Mouse (Mus musculus) heart, embryonic 11.5 days (tissue): ENCODE results near the gene Lypd6b. TPM values are rescaled to one million over a fixed set of nuclear protein-coding genes. Genes with fewer than 3 reads are reported as not detected.

Experiments used
- ATAC-seq: fragments of 200-750 bp; cut with Nextera tagmentation; replicated peaks from 2 replicates; pipeline ENCODE4 v1.8.0; 2017; ENCODE audit warnings: moderate library complexity; ENCODE audit not compliant: insufficient number of reproducible peaks, low FRiP score, low TSS enrichment
- H3K27ac ChIP-seq: fragments of 300-500 bp; sonication (generic); 2 replicates; pipeline ENCODE4 v1.5.1; 2014; ENCODE audit warnings: mild to moderate bottlenecking, low read depth, low read length
- H3K27me3 ChIP-seq: fragments of 300-500 bp; sonication (generic); 2 replicates; pipeline ENCODE4 v1.6.1; 2014; ENCODE audit warnings: mild to moderate bottlenecking, low read length, mixed read lengths; ENCODE audit not compliant: control insufficient read depth, insufficient read depth
- H3K36me3 ChIP-seq: fragments of 300-500 bp; sonication (generic); 2 replicates; pipeline ENCODE4 v1.6.1; 2014; ENCODE audit warnings: mild to moderate bottlenecking, low read length, moderate library complexity, mixed read lengths; ENCODE audit not compliant: control insufficient read depth, insufficient read depth
- H3K4me1 ChIP-seq: fragments of 300-500 bp; sonication (generic); 2 replicates; pipeline ENCODE4 v1.6.1; 2014; ENCODE audit warnings: low read length; ENCODE audit not compliant: control insufficient read depth, insufficient read depth
- H3K4me2 ChIP-seq: fragments of 300-500 bp; sonication (generic); 2 replicates; pipeline ENCODE4 v1.6.1; 2014; ENCODE audit warnings: mild to moderate bottlenecking, moderate library complexity
- H3K4me3 ChIP-seq: fragments of 300-500 bp; sonication (generic); 2 replicates; pipeline ENCODE4 v1.5.1; 2014; ENCODE audit warnings: low read depth, low read length
- H3K9ac ChIP-seq: fragments of 300-500 bp; sonication (generic); 2 replicates; pipeline ENCODE4 v1.6.1; 2014; ENCODE audit warnings: mild to moderate bottlenecking, low read depth, low read length, moderate library complexity
- H3K9me3 ChIP-seq: fragments of 300-500 bp; sonication (generic); replicated peaks from 2 replicates; pipeline ENCODE4 v1.6.1; 2016; ENCODE audit warnings: low read length; ENCODE audit not compliant: control insufficient read depth
- WGBS: fragments of 180-500 bp; shearing (Covaris S2); extraction: QIAGEN DNeasy Blood & Tissue Kit; methylation state at CpG from one replicate; pipeline ENCODE4 v1.1.7; 2014; ENCODE audit not compliant: insufficient replicate concordance; 5-methylcytosine and 5-hydroxymethylcytosine counted together
- polyA plus RNA-seq: library from polyadenylated mRNA; unstranded; fragments of >200 nt; fragmentation: Nextera tagmentation; extraction: Ambion mirVana; gene quantifications from 2 replicates; pipeline ENCODE4 v1.2.1, GENCODE M21; 2014

Lypd6b gene
- polyA plus RNA-seq, 1 experiment from 2014 or later, result 1.3 TPM

DNA sequence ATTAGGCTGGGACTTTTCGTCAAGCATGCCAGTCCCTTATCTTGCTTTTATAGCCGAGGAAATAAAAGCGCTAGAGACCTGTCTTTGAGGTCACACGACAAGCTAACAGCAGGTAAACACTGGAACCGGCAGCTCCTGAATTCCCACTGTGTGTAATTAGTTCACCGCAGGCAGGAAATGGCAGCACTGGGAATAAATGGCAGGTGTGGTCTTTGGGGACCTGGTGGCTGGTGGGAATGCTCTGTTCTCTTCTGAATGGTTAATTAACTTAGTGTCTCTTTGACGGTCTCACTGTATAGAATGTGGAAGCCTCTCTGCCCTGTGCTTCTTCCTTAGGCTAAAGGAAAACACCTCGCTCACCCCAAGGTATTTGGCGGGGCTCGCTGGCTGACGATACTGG, 23.9 kb downstream of the Lypd6b start:
- H3K4me1 ChIP-seq, result peaks cover 3% of the 10 kb centered on the region
- no peak for ATAC-seq
- H3K4me3 ChIP-seq, result no peak overlapping the region
- no peaks in the 10 kb centered on the region for H3K9me3 ChIP-seq
- H3K27ac ChIP-seq, result no peak overlapping the region
- 20% methylated on average over 11 of the region's 11 CpGs for WGBS
- H3K9ac ChIP-seq, result no peak overlapping the region
- H3K4me2 ChIP-seq, result no peak overlapping the region
- no peaks in the 10 kb centered on the region for H3K27me3 ChIP-seq
- no peaks in the 10 kb centered on the region for H3K36me3 ChIP-seq

DNA sequence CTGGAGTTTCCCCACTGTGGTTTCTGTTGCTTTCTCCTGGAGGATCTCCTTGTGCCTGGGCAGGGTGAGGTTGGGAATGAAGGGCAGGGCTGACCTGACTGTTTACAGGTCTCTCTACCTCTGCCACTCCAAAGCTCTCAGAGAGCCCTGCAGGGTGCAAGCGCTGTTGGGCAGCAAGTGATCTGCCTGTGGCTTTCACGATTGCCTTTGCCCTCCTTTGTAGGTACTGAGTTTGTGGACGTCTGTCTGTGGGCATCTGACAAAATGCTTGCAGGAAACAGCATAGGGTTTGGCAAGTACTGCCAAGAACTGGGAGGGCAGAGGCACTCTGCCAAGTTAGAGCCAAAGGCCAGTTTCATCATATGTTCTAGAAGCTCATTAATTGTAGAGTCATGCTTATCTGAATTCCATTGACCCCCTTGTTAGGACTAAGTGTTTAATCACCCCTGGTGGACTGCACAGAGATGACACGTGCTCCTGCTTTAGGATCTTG, 24.4 kb downstream of the Lypd6b start:
- no peaks in the 10 kb centered on the region for H3K36me3 ChIP-seq
- WGBS, result 29% methylated on average over 4 of the region's 4 CpGs
- no peak overlapping the region for H3K9ac ChIP-seq
- no peak for ATAC-seq
- no peaks in the 10 kb centered on the region for H3K4me1 ChIP-seq
- no peak overlapping the region for H3K27ac ChIP-seq
- H3K9me3 ChIP-seq, result no peaks in the 10 kb centered on the region
- H3K27me3 ChIP-seq, result no peaks in the 10 kb centered on the region
- H3K4me2 ChIP-seq, result no peak overlapping the region
- H3K4me3 ChIP-seq, result no peak overlapping the region

DNA sequence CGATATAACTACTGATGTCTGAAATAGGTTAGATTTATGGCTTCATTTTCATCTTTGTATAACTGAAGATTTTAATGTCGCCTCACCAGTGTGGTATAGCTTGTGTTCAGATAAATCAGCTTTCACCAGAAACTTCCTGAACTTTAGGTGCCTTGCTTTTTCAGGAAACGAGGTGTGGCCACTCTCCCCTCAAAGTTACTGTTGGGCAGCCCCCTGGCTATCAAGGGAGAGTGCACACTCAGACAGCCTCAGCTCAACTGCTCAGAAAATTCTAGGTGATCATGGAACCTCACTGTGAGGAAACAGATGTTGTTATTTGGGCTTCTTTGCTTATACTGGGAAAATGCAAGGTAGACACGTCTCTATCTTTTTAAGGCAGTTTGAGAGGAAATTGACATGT, 25.7 kb downstream of the Lypd6b start:
- Histone ChIP-seq H3K27me3 (no peaks in the 10 kb centered on the region), H3K9me3 (no peaks in the 10 kb centered on the region), H3K4me2 (no peak overlapping the region), H3K4me3 (no peak overlapping the region), H3K36me3 (no peaks in the 10 kb centered on the region), H3K4me1 (no peaks in the 10 kb centered on the region), H3K27ac (no peak overlapping the region), H3K9ac (no peak overlapping the region)
- ATAC-seq, result no peak
- WGBS, result 67% methylated on average over 4 of the region's 4 CpGs

DNA sequence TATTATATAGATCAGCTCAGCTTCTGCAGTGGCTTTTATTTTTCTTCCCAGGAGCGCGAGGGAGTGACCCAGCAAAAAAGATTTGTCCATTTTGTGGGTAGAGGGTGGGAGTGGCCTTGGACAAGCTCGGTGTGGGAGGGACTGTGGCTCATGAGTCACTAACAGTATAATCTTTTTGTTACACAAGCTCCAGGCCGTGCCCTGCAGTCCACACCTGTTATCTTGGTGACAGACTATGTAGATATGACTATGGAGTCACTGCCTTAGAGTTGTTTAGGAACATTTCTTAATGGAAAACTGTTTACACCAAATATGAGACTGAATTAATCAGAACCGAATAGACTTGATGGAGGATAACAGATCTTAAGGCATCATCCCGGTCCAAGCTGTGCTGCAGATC, 26.5 kb downstream of the Lypd6b start:
- H3K27me3 ChIP-seq, result no peaks in the 10 kb centered on the region
- H3K36me3 ChIP-seq, result no peaks in the 10 kb centered on the region

DNA sequence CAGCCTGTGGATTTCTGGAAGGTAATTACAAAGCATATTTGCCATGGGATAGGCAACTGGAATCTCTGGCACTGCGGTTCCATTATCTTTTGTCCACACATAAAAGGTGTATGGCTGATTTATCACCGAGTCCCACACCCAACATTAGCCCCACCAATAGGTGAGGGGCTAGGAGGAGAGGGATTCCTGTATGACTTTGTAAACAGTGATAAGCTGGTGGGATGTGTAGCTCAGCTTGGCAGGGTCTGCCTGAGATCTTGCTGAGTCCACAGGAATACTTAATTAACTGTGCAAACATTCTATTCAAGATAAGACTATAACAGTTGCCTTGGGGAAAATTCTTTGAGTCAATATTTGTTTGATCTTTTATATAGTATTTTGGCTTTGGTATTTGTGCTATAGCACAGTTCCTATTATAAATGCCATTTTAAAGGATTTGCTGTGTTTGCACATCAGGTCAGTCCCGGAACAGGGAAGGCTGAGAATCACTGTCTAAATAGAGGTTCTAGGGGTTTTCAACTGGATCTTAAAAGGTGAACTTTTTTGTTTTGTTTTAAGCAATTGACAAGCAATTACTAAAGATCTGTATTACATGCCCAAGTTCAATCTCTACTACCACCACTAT, 28.3 kb downstream of the Lypd6b start:
- no peaks in the 10 kb centered on the region for H3K4me1 ChIP-seq
- no peak overlapping the region for H3K27ac ChIP-seq
- 49% methylated on average over 3 of the region's 3 CpGs for WGBS
- no peak overlapping the region for H3K4me3 ChIP-seq
- no peak overlapping the region for H3K4me2 ChIP-seq
- no peaks in the 10 kb centered on the region for H3K36me3 ChIP-seq
- no peak for ATAC-seq
- H3K9me3 ChIP-seq, result no peaks in the 10 kb centered on the region
- H3K9ac ChIP-seq, result no peak overlapping the region
- H3K27me3 ChIP-seq, result no peaks in the 10 kb centered on the region

More for the DNA sequence above, 26.5 kb downstream of the Lypd6b start:
- Histone ChIP-seq H3K4me2 (no peak overlapping the region), H3K27ac (no peak overlapping the region), H3K4me3 (no peak overlapping the region), H3K9ac (no peak overlapping the region), H3K4me1 (no peaks in the 10 kb centered on the region), H3K9me3 (no peaks in the 10 kb centered on the region)
- 61% methylated on average over 6 of the region's 6 CpGs for WGBS
- no peak for ATAC-seq

DNA sequence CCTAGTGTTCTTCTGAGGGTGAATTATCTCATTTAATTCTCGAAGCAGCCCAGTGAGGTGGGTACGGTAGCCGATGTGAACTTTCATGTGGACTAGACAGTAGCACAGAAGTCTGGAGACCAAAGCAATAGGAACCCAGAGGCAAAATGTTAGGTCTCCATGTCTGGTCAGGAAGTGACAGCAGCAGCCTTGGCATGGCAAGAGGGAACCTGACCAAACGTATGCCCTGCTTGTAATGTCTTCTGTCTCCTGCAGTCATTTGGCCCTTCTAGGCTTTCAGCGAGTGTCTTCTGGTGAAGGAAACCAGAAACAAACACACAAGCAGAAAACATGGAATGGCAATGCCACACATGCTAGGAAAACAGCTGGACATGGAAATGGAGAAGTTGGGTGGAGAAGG, 29.1 kb downstream of the Lypd6b start:
- Histone ChIP-seq H3K9me3 (no peaks in the 10 kb centered on the region), H3K4me3 (no peak overlapping the region), H3K36me3 (no peaks in the 10 kb centered on the region), H3K9ac (no peak overlapping the region), H3K27ac (no peak overlapping the region), H3K4me1 (no peaks in the 10 kb centered on the region), H3K27me3 (no peaks in the 10 kb centered on the region), H3K4me2 (no peak overlapping the region)
- no peak for ATAC-seq
- 86% methylated on average over 5 of the region's 5 CpGs for WGBS

DNA sequence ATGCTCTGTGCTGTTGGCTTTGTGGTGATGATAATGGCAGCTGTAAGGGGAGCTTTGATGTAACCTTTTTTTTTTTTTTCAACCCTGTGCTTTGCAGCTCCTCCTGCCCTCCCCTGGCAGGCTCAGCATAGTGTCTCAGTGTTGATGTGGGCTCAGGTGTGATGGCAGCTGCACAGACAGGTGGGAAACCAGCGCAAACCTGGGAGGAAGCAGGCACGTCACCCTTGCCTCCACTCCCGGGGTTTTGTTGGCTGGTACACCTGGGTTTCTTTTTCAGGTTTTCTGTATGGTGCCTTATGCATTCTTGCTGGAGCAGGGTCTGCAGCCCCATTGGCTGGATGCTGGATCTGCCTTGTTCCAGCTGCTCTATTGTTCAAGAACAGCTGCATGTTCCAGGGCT, 29.7 kb downstream of the Lypd6b start:
- no peak overlapping the region for H3K9ac ChIP-seq
- H3K4me1 ChIP-seq, result no peaks in the 10 kb centered on the region
- no peak overlapping the region for H3K27ac ChIP-seq
- WGBS, result 89% methylated on average over 3 of the region's 3 CpGs
- no peak overlapping the region for H3K4me3 ChIP-seq
- no peak overlapping the region for H3K4me2 ChIP-seq
- H3K27me3 ChIP-seq, result no peaks in the 10 kb centered on the region
- H3K9me3 ChIP-seq, result no peaks in the 10 kb centered on the region
- no peaks in the 10 kb centered on the region for H3K36me3 ChIP-seq
- no peak for ATAC-seq

DNA sequence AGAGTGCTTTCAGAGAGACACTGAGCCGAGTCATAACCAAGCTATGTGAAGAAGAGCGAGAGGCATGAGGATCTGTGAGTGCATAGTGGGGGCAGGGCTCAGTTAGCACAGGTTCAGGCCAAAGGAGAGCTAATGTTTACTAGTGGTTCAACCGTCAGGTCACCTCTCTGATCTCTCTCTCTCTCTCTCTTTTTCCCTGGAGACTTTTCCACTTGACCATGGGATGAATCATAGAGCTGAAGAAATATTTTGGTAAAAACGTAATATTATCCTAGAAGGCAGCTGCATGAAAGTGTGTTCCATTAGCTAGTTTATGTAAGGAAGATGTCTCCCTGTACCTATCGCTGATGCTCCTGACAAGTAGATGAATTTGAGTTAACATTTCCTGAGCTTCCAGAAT, 30.6 kb downstream of the Lypd6b start:
- no peak for ATAC-seq
- H3K9me3 ChIP-seq, result no peaks in the 10 kb centered on the region
- H3K36me3 ChIP-seq, result no peaks in the 10 kb centered on the region
- H3K4me2 ChIP-seq, result no peak overlapping the region
- H3K9ac ChIP-seq, result no peak overlapping the region
- no peak overlapping the region for H3K4me3 ChIP-seq
- H3K27me3 ChIP-seq, result no peaks in the 10 kb centered on the region
- WGBS, result 80% methylated on average over 5 of the region's 5 CpGs
- H3K4me1 ChIP-seq, result no peaks in the 10 kb centered on the region
- H3K27ac ChIP-seq, result no peak overlapping the region

DNA sequence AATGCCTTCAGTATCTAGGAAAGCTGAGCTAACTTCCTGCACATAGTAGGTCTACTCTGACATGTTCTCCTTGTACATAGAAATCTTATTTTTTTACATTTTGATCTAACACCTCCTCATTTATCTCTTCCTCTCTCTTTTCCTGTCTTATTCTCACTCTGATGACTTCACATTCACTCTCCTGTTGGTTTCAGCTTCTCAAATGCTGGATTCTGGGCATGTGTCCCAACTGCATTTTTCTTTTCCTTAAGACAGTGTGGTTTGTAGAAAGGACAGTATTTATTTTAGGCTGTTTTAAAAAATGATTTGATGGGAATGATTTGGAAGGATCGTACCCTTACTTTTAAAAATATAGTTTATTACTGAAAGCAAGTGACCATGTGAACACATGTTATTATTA, 34.8 kb downstream of the Lypd6b start:
- WGBS, result 88% methylated on average over 1 of the region's 1 CpGs

More for the DNA sequence above, 34.8 kb downstream of the Lypd6b start:
- Histone ChIP-seq H3K27ac (no peak overlapping the region), H3K9me3 (no peaks in the 10 kb centered on the region), H3K4me2 (no peak overlapping the region), H3K4me3 (no peak overlapping the region), H3K27me3 (no peaks in the 10 kb centered on the region), H3K4me1 (no peaks in the 10 kb centered on the region), H3K36me3 (no peaks in the 10 kb centered on the region), H3K9ac (no peak overlapping the region)
- ATAC-seq, result no peak
